Mouse (Mus musculus) lung, embryonic 16.5 days (tissue): ENCODE measurements around the gene Cacng4. TPM values are rescaled to one million over a fixed set of nuclear protein-coding genes. Genes with fewer than 3 reads are reported as not detected.

Experiments
- ATAC-seq: fragments of 200-750 bp; cut with Nextera tagmentation; 2 replicates; pipeline ENCODE4 v1.8.0; 2017; ENCODE audit warnings: low read depth, mild to moderate bottlenecking, moderate library complexity
- H3K27ac ChIP-seq: fragments of 300-500 bp; sonication (generic); 2 replicates; pipeline ENCODE4 v1.5.1; 2014; ENCODE audit warnings: mild to moderate bottlenecking, control low read depth, low read length
- H3K27me3 ChIP-seq: fragments of 300-500 bp; sonication (generic); 2 replicates; pipeline ENCODE4 v1.6.1; 2014; ENCODE audit warnings: low read depth, low read length, mixed read lengths; ENCODE audit not compliant: control insufficient read depth, insufficient read depth
- H3K36me3 ChIP-seq: fragments of 300-500 bp; sonication (generic); 2 replicates; pipeline ENCODE4 v1.6.1; 2014; ENCODE audit warnings: low read length; ENCODE audit not compliant: control insufficient read depth, insufficient read depth
- H3K4me1 ChIP-seq: fragments of 300-500 bp; sonication (generic); replicated peaks from 2 replicates; pipeline ENCODE4 v1.6.1; 2014; ENCODE audit warnings: low read length, mixed read lengths; ENCODE audit not compliant: control insufficient read depth, insufficient read depth
- H3K4me2 ChIP-seq: fragments of 300-500 bp; sonication (generic); 2 replicates; pipeline ENCODE4 v1.6.1; 2014; ENCODE audit warnings: low read depth, low read length, control low read depth
- H3K4me3 ChIP-seq: fragments of 300-500 bp; sonication (generic); 2 replicates; pipeline ENCODE4 v1.5.1; 2014; ENCODE audit warnings: mild to moderate bottlenecking, low read length, control low read depth
- H3K9ac ChIP-seq: fragments of 300-500 bp; sonication (generic); 2 replicates; pipeline ENCODE4 v1.6.1; 2014; ENCODE audit warnings: low read length, control low read depth
- H3K9me3 ChIP-seq: fragments of 300-500 bp; sonication (generic); 2 replicates; pipeline ENCODE4 v1.6.1; 2016; ENCODE audit warnings: low read length; ENCODE audit not compliant: control insufficient read depth
- WGBS: fragments of 180-500 bp; shearing (Covaris S2); extraction: QIAGEN DNeasy Blood & Tissue Kit; methylation state at CpG from one replicate; pipeline ENCODE4 v1.1.7; 2014; 5-methylcytosine and 5-hydroxymethylcytosine counted together
- polyA plus RNA-seq: library from polyadenylated mRNA; unstranded; fragments of >200 nt; fragmentation: Nextera tagmentation; extraction: Ambion mirVana; gene quantifications from 2 replicates; pipeline ENCODE4 v1.2.1, GENCODE M21; 2015

The Cacng4 gene
- polyA plus RNA-seq, 1 experiment from 2014 or later = 1.1 TPM

GRCm38 (mm10) chr11:107759516-107759915, 34.8 kb downstream of the Cacng4 start:
- Histone ChIP-seq H3K9ac (no peak overlapping the region), H3K4me2 (no peak overlapping the region), H3K4me3 (no peak overlapping the region), H3K27me3 (no peaks in the 10 kb centered on the region), H3K36me3 (no peaks in the 10 kb centered on the region), H3K4me1 (peaks cover 6% of the 10 kb centered on the region), H3K9me3 (no peaks in the 10 kb centered on the region), H3K27ac (no peak overlapping the region)
- ATAC-seq = no peak
- WGBS = 76% methylated on average over 9 of the region's 9 CpGs

- ATAC-seq = no peak
- Histone ChIP-seq H3K27me3 (no peaks in the 10 kb centered on the region), H3K4me2 (no peak overlapping the region), H3K9ac (no peak overlapping the region), H3K36me3 (no peaks in the 10 kb centered on the region), H3K9me3 (no peaks in the 10 kb centered on the region), H3K4me1 (no peaks in the 10 kb centered on the region), H3K4me3 (no peak overlapping the region), H3K27ac (no peak overlapping the region)
- 84% methylated on average over 5 of the region's 5 CpGs for WGBS
Observed at GRCm38 (mm10) chr11:107749114-107749513, 45.2 kb downstream of the Cacng4 start.

- Histone ChIP-seq H3K9me3 (no peaks in the 10 kb centered on the region), H3K4me3 (no peak overlapping the region), H3K4me2 (no peak overlapping the region), H3K36me3 (no peaks in the 10 kb centered on the region), H3K27me3 (no peaks in the 10 kb centered on the region), H3K9ac (no peak overlapping the region), H3K27ac (no peak overlapping the region), H3K4me1 (no peaks in the 10 kb centered on the region)
- WGBS = 74% methylated on average over 5 of the region's 5 CpGs
- no peak for ATAC-seq
Observed at GRCm38 (mm10) chr11:107748243-107749035, 45.9 kb downstream of the Cacng4 start.

- no peaks in the 10 kb centered on the region for H3K27me3 ChIP-seq
- no peak overlapping the region for H3K4me2 ChIP-seq
- ATAC-seq = no peak
- H3K27ac ChIP-seq = no peak overlapping the region
- no peak overlapping the region for H3K4me3 ChIP-seq
- H3K9ac ChIP-seq = no peak overlapping the region
- no peaks in the 10 kb centered on the region for H3K9me3 ChIP-seq
- no peaks in the 10 kb centered on the region for H3K4me1 ChIP-seq
- no peaks in the 10 kb centered on the region for H3K36me3 ChIP-seq
- WGBS = 39% methylated on average over 3 of the region's 3 CpGs
Observed at GRCm38 (mm10) chr11:107743100-107743499, 51.3 kb downstream of the Cacng4 start.

GRCm38 (mm10) chr11:107738418-107739099, 55.8 kb downstream of the Cacng4 start:
- H3K4me1 ChIP-seq = no peaks in the 10 kb centered on the region
- H3K9me3 ChIP-seq = no peaks in the 10 kb centered on the region
- ATAC-seq = no peak
- H3K9ac ChIP-seq = no peak overlapping the region
- H3K36me3 ChIP-seq = no peaks in the 10 kb centered on the region
- WGBS = 70% methylated on average over 20 of the region's 20 CpGs
- no peak overlapping the region for H3K4me2 ChIP-seq
- H3K27ac ChIP-seq = no peak overlapping the region
- H3K27me3 ChIP-seq = no peaks in the 10 kb centered on the region
- no peak overlapping the region for H3K4me3 ChIP-seq

GRCm38 (mm10) chr11:107737886-107738285, 56.5 kb downstream of the Cacng4 start:
- Histone ChIP-seq H3K9me3 (no peaks in the 10 kb centered on the region), H3K9ac (no peak overlapping the region), H3K36me3 (no peaks in the 10 kb centered on the region), H3K27ac (no peak overlapping the region), H3K27me3 (no peaks in the 10 kb centered on the region), H3K4me1 (no peaks in the 10 kb centered on the region), H3K4me3 (no peak overlapping the region), H3K4me2 (no peak overlapping the region)
- no peak for ATAC-seq
- WGBS = 81% methylated on average over 6 of the region's 6 CpGs

GRCm38 (mm10) chr11:107734133-107734532, 60.2 kb downstream of the Cacng4 start:
- Histone ChIP-seq H3K4me2 (no peak overlapping the region), H3K9me3 (no peaks in the 10 kb centered on the region), H3K9ac (no peak overlapping the region), H3K27me3 (no peaks in the 10 kb centered on the region), H3K27ac (no peak overlapping the region), H3K4me1 (no peaks in the 10 kb centered on the region), H3K4me3 (no peak overlapping the region), H3K36me3 (no peaks in the 10 kb centered on the region)
- WGBS = 63% methylated on average over 7 of the region's 7 CpGs
- 0 out of 2 replicates have a peak, but pooled peaks have one; percentile 12 for ATAC-seq

GRCm38 (mm10) chr11:107731498-107731897, 62.9 kb downstream of the Cacng4 start:
- 63% methylated on average over 5 of the region's 5 CpGs for WGBS
- H3K4me1 ChIP-seq = no peaks in the 10 kb centered on the region
- H3K9ac ChIP-seq = no peak overlapping the region
- no peak for ATAC-seq
- no peak overlapping the region for H3K4me2 ChIP-seq
- no peaks in the 10 kb centered on the region for H3K27me3 ChIP-seq
- no peaks in the 10 kb centered on the region for H3K36me3 ChIP-seq
- H3K4me3 ChIP-seq = no peak overlapping the region
- H3K9me3 ChIP-seq = no peaks in the 10 kb centered on the region
- no peak overlapping the region for H3K27ac ChIP-seq

GRCm38 (mm10) chr11:107730940-107731339, 63.4 kb downstream of the Cacng4 start:
- 70% methylated on average over 4 of the region's 4 CpGs for WGBS
- Histone ChIP-seq H3K27me3 (no peaks in the 10 kb centered on the region), H3K9ac (no peak overlapping the region)

More at GRCm38 (mm10) chr11:107730940-107731339, 63.4 kb downstream of the Cacng4 start:
- Histone ChIP-seq H3K27ac (no peak overlapping the region), H3K4me3 (no peak overlapping the region), H3K4me1 (no peaks in the 10 kb centered on the region), H3K36me3 (no peaks in the 10 kb centered on the region), H3K9me3 (no peaks in the 10 kb centered on the region), H3K4me2 (no peak overlapping the region)
- no peak for ATAC-seq
